Mouse (Mus musculus) intestine, embryonic 14.5 days (tissue): ENCODE results near the gene Syngap1. TPM values are rescaled to one million over a fixed set of nuclear protein-coding genes. Genes with fewer than 3 reads are reported as not detected.
A peak's percentile ranks its signal among the peaks of the same experiment; 100 is the strongest.

Source experiments
- ATAC-seq: fragments of 200-750 bp; cut with Nextera tagmentation; replicated peaks from 2 replicates; pipeline ENCODE4 v1.8.0; 2017; ENCODE audit warnings: low read depth, moderate number of reproducible peaks, moderate TSS enrichment, moderate library complexity; ENCODE audit not compliant: low FRiP score, low TSS enrichment
- DNase-seq: peaks from one replicate; pipeline ENCODE4 v3.0.0-alpha.2; 2018; ENCODE audit warnings: low spot score
- H3K27ac ChIP-seq: fragments of 300-500 bp; sonication (generic); 2 replicates; pipeline ENCODE4 v1.5.1; 2014; ENCODE audit warnings: low read depth, mild to moderate bottlenecking, control low read depth
- H3K27me3 ChIP-seq: fragments of 300-500 bp; sonication (generic); replicated peaks from 2 replicates; pipeline ENCODE4 v1.6.1; 2014; ENCODE audit warnings: low read length, control low read depth; ENCODE audit not compliant: control insufficient read depth, insufficient read depth
- H3K36me3 ChIP-seq: fragments of 300-500 bp; sonication (generic); 2 replicates; pipeline ENCODE4 v1.6.1; 2014; ENCODE audit warnings: low read length, control low read depth; ENCODE audit not compliant: control insufficient read depth, insufficient read depth
- H3K4me1 ChIP-seq: fragments of 300-500 bp; sonication (generic); replicated peaks from 2 replicates; pipeline ENCODE4 v1.6.1; 2014; ENCODE audit warnings: low read length, control low read depth, mixed read lengths; ENCODE audit not compliant: control insufficient read depth, insufficient read depth
- H3K4me2 ChIP-seq: fragments of 300-500 bp; sonication (generic); 2 replicates; pipeline ENCODE4 v1.6.1; 2014; ENCODE audit warnings: low read length
- H3K4me3 ChIP-seq: fragments of 300-500 bp; sonication (generic); 2 replicates; pipeline ENCODE4 v1.5.1; 2014; ENCODE audit warnings: low read depth, low read length, control low read depth, mixed read lengths
- H3K9ac ChIP-seq: fragments of 300-500 bp; sonication (generic); 2 replicates; pipeline ENCODE4 v1.6.1; 2014; ENCODE audit warnings: mild to moderate bottlenecking, low read length
- H3K9me3 ChIP-seq: fragments of 300-500 bp; sonication (generic); 2 replicates; pipeline ENCODE4 v1.6.1; 2016; ENCODE audit warnings: low read length, control low read depth; ENCODE audit not compliant: control insufficient read depth
- WGBS: fragments of 180-500 bp; shearing (Covaris S2); extraction: QIAGEN DNeasy Blood & Tissue Kit; methylation state at CpG from one replicate; pipeline ENCODE4 v1.1.7; 2014; 5-methylcytosine and 5-hydroxymethylcytosine counted together
- polyA plus RNA-seq: library from polyadenylated mRNA; unstranded; fragments of >200 nt; fragmentation: Nextera tagmentation; extraction: Ambion mirVana; gene quantifications from 2 replicates; pipeline ENCODE4 v1.2.1, GENCODE M21; 2014

Gene Syngap1
- polyA plus RNA-seq, 1 experiment from 2014 or later, result 2.2 TPM

DNA sequence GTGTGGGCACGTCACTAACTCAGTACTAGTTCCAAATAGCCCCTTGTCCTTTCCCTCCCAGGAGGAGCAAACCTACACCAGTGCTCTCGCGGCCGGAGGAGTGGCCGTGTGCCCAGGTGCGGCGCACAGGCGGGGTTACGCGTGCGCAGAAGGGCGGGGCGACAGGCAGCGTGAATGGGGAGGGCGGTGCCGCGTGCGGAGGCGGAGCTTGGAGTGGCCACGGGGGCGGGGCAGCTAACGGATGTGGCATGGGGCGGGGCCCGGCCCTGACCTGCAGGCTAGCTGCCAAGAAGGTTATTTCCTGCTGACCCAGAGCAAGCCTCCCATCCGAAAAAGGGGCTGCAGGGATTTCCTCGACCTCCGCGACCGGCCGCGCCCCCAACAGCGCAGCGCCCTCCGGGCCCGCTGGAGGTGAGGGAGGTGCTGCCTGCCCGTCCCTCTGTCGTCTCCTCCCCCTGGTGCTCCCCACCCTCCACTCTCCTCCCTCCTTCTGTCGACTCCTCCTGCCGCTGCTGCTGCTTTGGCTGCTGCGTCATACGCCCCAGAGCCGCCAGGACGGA lies 8.1 kb upstream of the Syngap1 start, which contains the start of gene Phf1:
TSS of gene Phf1 (plus strand) at position 214 of the 560 bp plus-strand sequence.
- no peaks in the 10 kb centered on the region for H3K27me3 ChIP-seq
- H3K36me3 ChIP-seq, result peaks cover 49% of the 10 kb centered on the region
- under 1% methylated on average over 42 of the region's 43 CpGs for WGBS
- ATAC-seq (peak; percentile 83), DNase-seq (peak; percentile 99)
- H3K27ac ChIP-seq, result peak within 1 kb of the TSS; percentile 71
- H3K4me3 ChIP-seq, result peak within 1 kb of the TSS; percentile 72
- no peaks in the 10 kb centered on the region for H3K9me3 ChIP-seq
- H3K9ac ChIP-seq, result peak within 1 kb of the TSS; percentile 65
- H3K4me2 ChIP-seq, result peak within 1 kb of the TSS; percentile 86
- H3K4me1 ChIP-seq, result peaks cover 16% of the 10 kb centered on the region

DNA sequence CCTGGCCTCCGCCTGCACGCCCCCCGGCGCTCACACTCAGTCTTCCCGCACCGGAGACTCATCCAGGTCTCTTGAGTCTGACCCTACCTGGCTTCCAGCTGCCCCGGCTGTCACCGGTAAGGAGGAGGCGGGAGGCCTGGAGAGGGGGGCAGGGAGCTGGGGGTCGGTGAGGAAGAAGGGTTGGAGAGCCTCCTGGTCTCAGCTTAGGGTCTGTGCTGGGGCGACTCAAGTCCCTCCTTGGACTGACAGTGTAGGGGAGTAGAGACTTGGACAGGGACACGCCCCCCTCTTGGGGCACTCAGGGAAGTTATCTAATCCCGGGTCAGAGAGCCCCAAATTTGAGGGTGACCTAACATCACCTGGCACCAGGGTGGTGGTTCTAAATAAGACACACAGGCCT lies 7.6 kb upstream of the Syngap1 start:
- H3K9me3 ChIP-seq, result no peaks in the 10 kb centered on the region
- H3K4me3 ChIP-seq, result peak overlapping the region; percentile 72
- peak; percentile 28; the same call in 1 of the 2 replicates for ATAC-seq
- no peaks in the 10 kb centered on the region for H3K27me3 ChIP-seq
- peak overlapping the region; percentile 71 for H3K27ac ChIP-seq
- H3K9ac ChIP-seq, result peak overlapping the region; percentile 65
- H3K4me1 ChIP-seq, result peaks cover 21% of the 10 kb centered on the region
- peaks cover 47% of the 10 kb centered on the region for H3K36me3 ChIP-seq
- H3K4me2 ChIP-seq, result peak overlapping the region; percentile 86
- no peak for DNase-seq
- WGBS, result 5% methylated on average over 13 of the region's 13 CpGs

DNA sequence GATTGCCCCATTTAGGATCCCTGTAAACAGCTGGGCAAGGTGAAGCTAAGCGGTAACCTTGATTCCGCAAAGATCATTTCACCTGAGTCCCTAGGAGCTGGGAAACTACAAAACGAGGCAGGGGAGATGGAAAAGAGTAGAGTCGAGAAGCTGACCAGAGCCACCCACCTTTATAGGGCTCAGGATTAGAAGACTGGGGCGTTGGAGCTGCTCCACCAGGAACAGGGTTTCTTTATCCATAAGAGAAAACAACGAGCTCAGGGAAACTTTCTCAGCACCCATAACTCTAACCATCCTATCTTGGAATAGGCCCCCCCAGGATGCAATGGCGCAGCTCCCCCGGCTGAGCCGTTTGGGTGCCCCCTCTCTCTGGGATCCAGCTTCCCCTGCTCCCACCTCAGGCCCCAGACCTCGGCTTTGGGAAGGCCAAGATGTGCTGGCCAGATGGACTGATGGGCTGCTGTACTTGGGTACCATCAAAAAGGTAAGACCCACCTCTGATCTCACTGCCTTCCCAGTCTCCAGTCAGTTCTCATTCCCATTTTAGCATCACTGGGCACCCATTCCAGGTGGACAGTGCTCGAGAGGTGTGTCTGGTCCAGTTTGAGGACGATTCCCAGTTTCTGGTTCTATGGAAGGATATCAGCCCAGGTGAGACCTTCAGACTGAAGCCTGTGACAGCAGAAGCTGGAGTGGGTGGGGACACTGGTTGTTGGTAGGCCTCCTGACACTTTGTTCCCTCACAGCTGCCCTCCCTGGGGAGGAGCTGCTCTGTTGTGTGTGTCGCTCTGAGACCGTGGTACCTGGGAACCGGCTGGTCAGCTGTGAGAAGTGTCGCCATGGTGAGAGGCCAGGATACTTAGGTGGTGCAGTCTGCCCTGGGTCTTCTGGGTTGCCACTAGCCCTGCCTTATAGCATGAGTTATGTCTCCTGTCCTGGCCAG lies 6.9 kb upstream of the Syngap1 start:
- ATAC-seq, result no peak
- Histone ChIP-seq H3K27me3 (no peaks in the 10 kb centered on the region), H3K27ac (no peak overlapping the region), H3K36me3 (peaks cover 41% of the 10 kb centered on the region), H3K4me2 (peak overlapping the region; percentile 86), H3K4me1 (peaks cover 24% of the 10 kb centered on the region), H3K4me3 (peak overlapping the region; percentile 72), H3K9me3 (no peaks in the 10 kb centered on the region), H3K9ac (peak overlapping the region; percentile 65)
- DNase-seq, result no peak
- 81% methylated on average over 16 of the region's 16 CpGs for WGBS

DNA sequence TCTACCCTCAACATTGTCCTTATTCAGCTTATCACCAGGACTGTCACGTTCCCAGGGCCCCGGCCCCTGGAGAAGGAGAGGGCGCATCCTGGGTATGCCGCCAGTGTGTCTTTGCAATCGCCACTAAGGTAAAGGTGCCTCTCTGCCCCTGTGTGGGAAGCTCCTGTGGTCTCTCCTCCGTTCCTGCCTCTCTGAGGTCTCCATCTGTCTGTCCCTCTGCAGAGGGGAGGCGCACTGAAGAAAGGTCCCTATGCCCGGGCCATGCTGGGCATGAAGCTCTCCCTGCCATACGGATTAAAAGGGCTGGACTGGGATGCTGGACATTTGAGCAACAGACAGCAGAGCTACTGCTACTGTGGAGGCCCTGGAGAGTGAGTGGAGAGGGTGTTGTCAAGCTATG lies 6.0 kb upstream of the Syngap1 start:
- Histone ChIP-seq H3K9me3 (no peaks in the 10 kb centered on the region), H3K4me2 (no peak overlapping the region)
- 90% methylated on average over 9 of the region's 9 CpGs for WGBS

DNA sequence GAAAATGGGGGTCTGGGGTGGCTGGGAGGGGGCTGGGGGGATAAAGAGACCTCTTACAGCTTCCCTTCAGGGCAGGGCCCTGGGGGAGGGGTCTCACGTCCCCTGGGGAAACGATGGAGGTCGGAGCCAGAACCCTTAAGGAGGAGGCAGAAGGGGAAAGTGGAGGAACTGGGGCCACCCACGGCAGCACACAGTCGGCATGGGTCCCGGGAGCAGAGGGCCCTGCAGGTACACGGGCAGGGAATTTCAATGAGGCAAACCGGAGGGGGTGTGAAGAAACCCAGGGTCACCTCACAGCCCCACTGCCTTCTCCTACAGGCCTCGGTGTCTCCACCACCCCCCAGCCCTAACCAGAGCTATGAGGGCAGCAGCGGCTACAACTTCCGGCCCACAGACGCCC lies 4.6 kb upstream of the Syngap1 start:
- no peak overlapping the region for H3K4me2 ChIP-seq
- no peak overlapping the region for H3K27ac ChIP-seq
- H3K9ac ChIP-seq, result no peak overlapping the region
- WGBS, result 85% methylated on average over 12 of the region's 12 CpGs
- H3K36me3 ChIP-seq, result peaks cover 30% of the 10 kb centered on the region; the same call in 1 of the 2 replicates
- H3K9me3 ChIP-seq, result no peaks in the 10 kb centered on the region
- DNase-seq (no peak), ATAC-seq (no peak)
- peaks cover 36% of the 10 kb centered on the region for H3K4me1 ChIP-seq
- H3K4me3 ChIP-seq, result no peak overlapping the region
- no peaks in the 10 kb centered on the region for H3K27me3 ChIP-seq

More for the DNA sequence above, 6.0 kb upstream of the Syngap1 start:
- DNase-seq, result no peak
- peaks cover 34% of the 10 kb centered on the region; the same call in 1 of the 2 replicates for H3K36me3 ChIP-seq
- H3K4me1 ChIP-seq, result peaks cover 26% of the 10 kb centered on the region
- H3K9ac ChIP-seq, result no peak overlapping the region
- H3K4me3 ChIP-seq, result no peak overlapping the region
- H3K27ac ChIP-seq, result no peak overlapping the region
- H3K27me3 ChIP-seq, result no peaks in the 10 kb centered on the region
- ATAC-seq, result no peak

DNA sequence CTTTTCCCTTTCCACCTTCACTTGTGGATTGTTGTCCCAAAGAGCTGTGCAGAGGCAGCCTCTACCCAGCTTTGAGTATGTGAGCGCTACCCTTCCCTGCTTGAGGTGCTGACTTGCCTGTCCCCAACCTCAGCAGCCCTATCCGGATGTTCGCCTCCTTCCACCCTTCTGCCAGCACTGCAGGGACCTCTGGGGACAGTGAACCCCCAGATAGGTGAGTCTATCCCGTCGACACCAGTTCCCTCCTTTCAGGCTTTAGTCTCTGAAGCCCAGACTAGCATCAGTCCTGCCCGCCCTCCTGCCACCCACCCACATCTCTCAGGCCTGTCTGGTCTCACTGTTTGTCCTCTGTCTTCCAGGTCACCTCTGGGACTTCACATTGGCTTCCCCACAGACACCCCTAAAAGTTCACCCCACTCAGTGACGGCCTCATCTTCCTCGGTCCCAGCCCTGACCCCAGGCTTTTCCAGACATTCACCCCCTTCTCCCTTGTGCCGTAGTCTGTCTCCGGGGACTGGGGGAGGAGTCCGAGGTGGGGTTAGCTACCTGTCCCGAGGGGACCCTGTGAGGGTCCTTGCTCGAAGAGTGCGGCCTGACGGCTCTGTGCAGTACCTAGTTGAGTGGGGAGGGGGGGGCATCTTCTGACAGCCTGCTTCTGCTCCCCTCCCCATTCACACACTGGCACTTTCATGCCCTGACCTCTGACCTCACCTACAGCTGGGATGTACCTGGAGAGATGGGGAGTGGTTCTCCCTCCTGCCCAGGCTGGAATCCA lies 3.9 kb upstream of the Syngap1 start:
- no peaks in the 10 kb centered on the region for H3K9me3 ChIP-seq
- peak overlapping the region; percentile 93; the same call in 1 of the 2 replicates for H3K4me2 ChIP-seq
- H3K27me3 ChIP-seq, result no peaks in the 10 kb centered on the region
- no peak overlapping the region for H3K4me3 ChIP-seq
- DNase-seq, result no peak
- WGBS, result 86% methylated on average over 15 of the region's 15 CpGs
- H3K9ac ChIP-seq, result no peak overlapping the region
- H3K27ac ChIP-seq, result no peak overlapping the region
- H3K4me1 ChIP-seq, result peaks cover 37% of the 10 kb centered on the region
- H3K36me3 ChIP-seq, result peaks cover 30% of the 10 kb centered on the region; the same call in 1 of the 2 replicates
- no peak for ATAC-seq

DNA sequence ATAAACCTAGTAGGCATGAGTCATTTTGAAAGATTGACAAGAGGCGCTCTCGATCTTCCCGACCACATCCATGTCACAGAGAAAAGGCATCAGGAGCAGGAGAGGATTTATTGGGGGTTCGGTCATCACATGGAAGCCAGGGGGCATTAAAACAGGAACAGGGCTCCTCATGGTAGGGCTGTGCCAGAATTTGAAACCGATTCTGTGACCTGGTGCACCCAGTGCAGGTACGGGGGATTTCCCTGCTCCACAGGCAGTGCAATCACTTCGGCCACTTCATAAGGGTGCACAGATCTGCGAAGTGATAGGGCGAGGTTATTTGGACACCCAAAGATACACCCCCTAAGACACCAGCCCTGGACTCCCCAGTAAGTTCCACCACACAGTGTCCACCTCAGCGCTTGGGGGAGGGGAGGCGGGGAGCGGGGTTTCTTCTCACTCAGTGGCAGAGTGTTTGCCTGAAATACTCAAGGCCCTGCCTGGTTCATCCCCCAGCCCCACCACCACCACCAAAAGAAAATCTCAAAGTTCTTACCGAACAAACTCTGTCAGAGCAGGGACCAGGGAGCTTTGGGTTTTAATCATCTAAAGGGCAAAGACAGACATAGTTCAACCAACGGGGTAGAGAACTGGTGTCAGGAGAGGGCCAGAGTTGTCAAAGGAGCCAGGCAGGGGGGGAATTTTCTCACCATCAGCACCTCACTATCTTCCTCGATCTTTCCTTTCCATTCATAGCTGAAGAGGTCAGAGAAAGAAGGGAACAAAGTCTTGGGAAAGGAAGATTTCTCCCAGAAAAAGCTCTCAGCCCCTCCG lies 3.0 kb upstream of the Syngap1 start:
- peak overlapping the region; percentile 93 for H3K4me2 ChIP-seq
- H3K4me3 ChIP-seq, result peak overlapping the region; percentile 77
- peaks cover 30% of the 10 kb centered on the region; the same call in 1 of the 2 replicates for H3K36me3 ChIP-seq
- H3K4me1 ChIP-seq, result peaks cover 44% of the 10 kb centered on the region
- H3K27ac ChIP-seq, result peak overlapping the region; percentile 92
- H3K9ac ChIP-seq, result peak overlapping the region; percentile 61
- no peaks in the 10 kb centered on the region for H3K27me3 ChIP-seq
- DNase-seq, result peak; percentile 50
- ATAC-seq, result no peak
- 50% methylated on average over 16 of the region's 16 CpGs for WGBS
- H3K9me3 ChIP-seq, result no peaks in the 10 kb centered on the region
